Mouse (Mus musculus) hindbrain, embryonic 12.5 days (tissue): ENCODE measurements around the gene Nbdy. TPM values are rescaled to one million over a fixed set of nuclear protein-coding genes. Genes with fewer than 3 reads are reported as not detected.

Experiments
- ATAC-seq: fragments of 200-750 bp; cut with Nextera tagmentation; 2 replicates; pipeline ENCODE4 v1.8.0; 2017; ENCODE audit warnings: moderate TSS enrichment; ENCODE audit not compliant: low FRiP score
- H3K27ac ChIP-seq: fragments of 300-500 bp; sonication (generic); 2 replicates; pipeline ENCODE4 v1.5.1; 2016; ENCODE audit warnings: mild to moderate bottlenecking
- H3K27me3 ChIP-seq: fragments of 300-500 bp; sonication (generic); 2 replicates; pipeline ENCODE4 v1.6.1; 2016; ENCODE audit warnings: mild to moderate bottlenecking
- H3K36me3 ChIP-seq: fragments of 300-500 bp; sonication (generic); 2 replicates; pipeline ENCODE4 v1.6.1; 2016; ENCODE audit warnings: mild to moderate bottlenecking
- H3K4me1 ChIP-seq: fragments of 300-500 bp; sonication (generic); 2 replicates; pipeline ENCODE4 v1.6.1; 2016
- H3K4me2 ChIP-seq: fragments of 300-500 bp; sonication (generic); replicated peaks from 2 replicates; pipeline ENCODE4 v1.6.1; 2016; ENCODE audit warnings: mild to moderate bottlenecking
- H3K4me3 ChIP-seq: fragments of 300-500 bp; sonication (generic); 2 replicates; pipeline ENCODE4 v1.5.1; 2016; ENCODE audit warnings: mild to moderate bottlenecking
- H3K9ac ChIP-seq: fragments of 300-500 bp; sonication (generic); 2 replicates; pipeline ENCODE4 v1.6.1; 2016; ENCODE audit warnings: mild to moderate bottlenecking, moderate library complexity
- H3K9me3 ChIP-seq: fragments of 300-500 bp; sonication (generic); replicated peaks from 2 replicates; pipeline ENCODE4 v1.6.1; 2016; ENCODE audit warnings: mild to moderate bottlenecking
- WGBS: fragments of 180-500 bp; shearing (Covaris S2); methylation state at CpG from one replicate; pipeline ENCODE4 v1.1.7; 2016; 5-methylcytosine and 5-hydroxymethylcytosine counted together
- polyA plus RNA-seq: library from polyadenylated mRNA; unstranded; fragments of >200 nt; fragmentation: Nextera tagmentation; extraction: Ambion mirVana; gene quantifications from 2 replicates; pipeline ENCODE4 v1.2.1, GENCODE M21; 2016

Nbdy gene
- 87.4 and 91.6 TPM in 2 replicates for polyA plus RNA-seq

- 17% methylated on average over 32 of the region's 32 CpGs for WGBS
- no peaks in the 10 kb centered on the region for H3K9me3 ChIP-seq
- peak; percentile 90 for ATAC-seq
- H3K9ac ChIP-seq, result peak within 1 kb of the TSS; percentile 69
- no peaks in the 10 kb centered on the region for H3K27me3 ChIP-seq
- no peaks in the 10 kb centered on the region for H3K36me3 ChIP-seq
- peak within 1 kb of the TSS; percentile 53 for H3K4me2 ChIP-seq
- peak within 1 kb of the TSS; percentile 79 for H3K27ac ChIP-seq
- peak within 1 kb of the TSS; percentile 46 for H3K4me3 ChIP-seq
- H3K4me1 ChIP-seq, result 0 out of 2 replicates have a peak, but pooled peaks cover 5% of the 10 kb centered on the region
Observed at GRCm38 (mm10) chrX:153723110-153723916, at the start of gene Nbdy. Gene Nbdy, plus strand, starts transcription at chrX:153723590.

DNA sequence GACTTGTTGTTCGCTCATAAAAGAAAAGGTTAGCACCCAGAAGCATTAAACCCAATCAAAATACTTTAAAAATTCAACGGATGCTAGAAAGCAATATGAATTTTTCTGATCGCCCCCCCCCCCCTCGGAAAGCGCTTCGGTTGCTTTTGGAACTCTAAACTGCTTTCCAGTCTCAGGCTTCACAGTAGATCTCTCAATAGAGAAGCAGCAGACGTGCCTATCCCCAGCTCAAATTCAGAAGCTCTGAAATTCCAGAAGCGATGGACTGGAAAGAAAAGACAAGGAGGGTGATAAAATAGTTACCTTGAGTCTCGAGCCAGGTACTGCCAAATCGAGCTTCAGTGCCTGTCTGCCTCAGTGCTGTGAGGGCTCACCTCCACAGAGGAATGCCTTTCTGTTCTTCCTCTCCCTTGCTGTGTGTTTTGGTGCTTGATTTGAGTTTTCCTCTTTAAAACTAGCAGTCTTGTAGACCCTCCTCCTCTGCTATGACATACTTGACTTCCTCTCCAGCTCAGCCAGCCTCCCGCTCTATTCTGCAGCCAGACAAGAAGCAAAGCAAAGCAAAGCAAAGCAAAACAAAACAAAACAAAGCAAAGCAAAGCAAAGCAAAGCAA lies 27.5 kb upstream of the Nbdy start, which contains the start of gene Kctd12b:
Gene Kctd12b, minus strand, starts transcription at position 610 of the 614 bp plus-strand sequence.
- Histone ChIP-seq H3K9ac (no peak within 1 kb of the TSS), H3K9me3 (no peaks in the 10 kb centered on the region), H3K4me1 (no peaks in the 10 kb centered on the region), H3K27me3 (no peaks in the 10 kb centered on the region), H3K27ac (no peak within 1 kb of the TSS), H3K4me2 (peak within 1 kb of the TSS; percentile 39), H3K4me3 (peak within 1 kb of the TSS; percentile 25), H3K36me3 (no peaks in the 10 kb centered on the region)
- 35% methylated on average over 11 of the region's 11 CpGs for WGBS
- ATAC-seq, result no peak

GRCm38 (mm10) chrX:153700463-153700862 lies 22.9 kb upstream of the Nbdy start:
- ATAC-seq, result no peak
- H3K36me3 ChIP-seq, result no peaks in the 10 kb centered on the region
- H3K4me2 ChIP-seq, result no peak overlapping the region
- H3K27ac ChIP-seq, result no peak overlapping the region
- no peaks in the 10 kb centered on the region for H3K4me1 ChIP-seq
- WGBS, result 83% methylated on average over 3 of the region's 3 CpGs
- no peak overlapping the region for H3K9ac ChIP-seq
- H3K9me3 ChIP-seq, result no peaks in the 10 kb centered on the region
- no peak overlapping the region for H3K4me3 ChIP-seq
- H3K27me3 ChIP-seq, result no peaks in the 10 kb centered on the region

DNA sequence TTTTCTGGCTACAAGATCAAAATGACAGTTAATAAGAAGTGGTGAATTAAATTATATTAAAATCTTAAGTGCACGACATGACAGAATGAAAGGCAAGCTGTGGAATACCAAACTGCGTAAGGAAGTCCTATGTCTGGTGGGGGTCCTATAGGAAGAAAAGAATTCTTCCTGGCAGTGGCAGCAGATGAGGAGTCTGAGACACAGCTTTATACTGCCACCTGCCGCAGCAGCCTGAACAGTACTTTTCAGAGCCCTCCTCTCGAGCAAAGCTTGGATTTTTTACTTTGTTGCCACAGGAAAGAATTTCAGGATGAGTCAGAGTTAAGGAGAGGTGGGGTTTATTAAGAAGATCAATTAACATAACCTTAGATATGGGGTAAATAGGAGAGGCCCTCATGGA lies 15.7 kb upstream of the Nbdy start:
- Histone ChIP-seq H3K9ac (no peak overlapping the region), H3K27me3 (no peaks in the 10 kb centered on the region), H3K4me1 (no peaks in the 10 kb centered on the region), H3K27ac (no peak overlapping the region), H3K4me3 (no peak overlapping the region), H3K9me3 (no peaks in the 10 kb centered on the region), H3K4me2 (no peak overlapping the region), H3K36me3 (no peaks in the 10 kb centered on the region)
- 47% methylated on average over 4 of the region's 4 CpGs for WGBS
- no peak for ATAC-seq

DNA sequence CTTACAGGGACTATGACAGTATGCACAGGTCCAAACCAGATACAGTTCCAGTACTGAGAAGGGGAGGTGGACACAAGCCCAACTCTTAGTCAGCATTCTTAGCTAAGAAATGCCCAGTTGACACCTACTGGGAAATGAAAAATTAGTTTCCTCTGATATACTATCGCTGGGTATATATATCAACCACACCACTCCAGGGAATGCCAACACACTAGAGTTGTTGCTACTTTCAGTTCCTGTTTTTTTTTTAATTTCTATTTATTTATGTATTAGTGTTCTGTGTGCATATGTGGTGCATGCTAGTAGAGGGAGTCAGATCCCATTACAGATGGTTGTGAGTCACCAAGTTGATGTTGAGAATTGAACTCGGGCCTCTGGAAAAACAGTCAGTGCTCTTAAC lies 6.7 kb upstream of the Nbdy start:
- Histone ChIP-seq H3K9me3 (no peaks in the 10 kb centered on the region), H3K27ac (no peak overlapping the region), H3K9ac (no peak overlapping the region), H3K27me3 (no peaks in the 10 kb centered on the region), H3K4me2 (no peak overlapping the region), H3K36me3 (no peaks in the 10 kb centered on the region), H3K4me3 (no peak overlapping the region), H3K4me1 (no peaks in the 10 kb centered on the region)
- 85% methylated on average over 2 of the region's 2 CpGs for WGBS
- no peak for ATAC-seq

- no peak overlapping the region for H3K9ac ChIP-seq
- no peaks in the 10 kb centered on the region for H3K9me3 ChIP-seq
- no peaks in the 10 kb centered on the region for H3K4me1 ChIP-seq
- no peaks in the 10 kb centered on the region for H3K27me3 ChIP-seq
- 40% methylated on average over 4 of the region's 4 CpGs for WGBS
- H3K36me3 ChIP-seq, result no peaks in the 10 kb centered on the region
- no peak overlapping the region for H3K4me2 ChIP-seq
- no peak overlapping the region for H3K27ac ChIP-seq
- ATAC-seq, result no peak
- no peak overlapping the region for H3K4me3 ChIP-seq
Observed at GRCm38 (mm10) chrX:153719602-153720001, 3.8 kb upstream of the Nbdy start.

DNA sequence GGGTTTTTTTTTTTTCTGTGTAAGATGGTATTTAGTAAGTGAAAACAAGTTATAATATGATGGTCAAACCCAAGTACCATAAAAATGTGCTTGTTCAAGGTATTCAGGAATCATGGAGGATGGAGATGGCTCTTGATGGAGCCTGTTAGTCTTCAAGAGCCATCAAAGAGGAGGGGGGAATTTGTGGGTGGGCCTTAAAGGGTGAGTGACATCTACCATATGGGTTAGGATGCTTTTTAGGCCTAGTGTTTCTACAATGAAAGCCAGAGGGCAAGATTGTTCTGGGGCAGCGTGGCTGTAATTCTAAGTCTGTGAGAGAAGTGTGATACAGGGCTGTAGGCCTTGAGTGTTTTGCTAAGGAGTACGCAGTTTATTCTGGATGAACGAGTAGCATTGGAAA lies 1.0 kb downstream of the Nbdy start:
- Histone ChIP-seq H3K4me2 (peak overlapping the region; percentile 53), H3K36me3 (no peaks in the 10 kb centered on the region), H3K27me3 (no peaks in the 10 kb centered on the region), H3K9ac (peak overlapping the region; percentile 47), H3K4me1 (0 out of 2 replicates have a peak, but pooled peaks cover 5% of the 10 kb centered on the region), H3K9me3 (no peaks in the 10 kb centered on the region), H3K27ac (no peak overlapping the region), H3K4me3 (peak overlapping the region; percentile 46)
- WGBS, result 30% methylated on average over 3 of the region's 3 CpGs
- peak; percentile 32 for ATAC-seq

- no peak overlapping the region for H3K4me3 ChIP-seq
- H3K27ac ChIP-seq, result no peak overlapping the region
- H3K9ac ChIP-seq, result no peak overlapping the region
- no peaks in the 10 kb centered on the region for H3K27me3 ChIP-seq
- no peaks in the 10 kb centered on the region for H3K9me3 ChIP-seq
- H3K4me2 ChIP-seq, result no peak overlapping the region
- ATAC-seq, result no peak
- 87% methylated on average over 4 of the region's 4 CpGs for WGBS
- peaks cover 12% of the 10 kb centered on the region; the same call in 1 of the 2 replicates for H3K36me3 ChIP-seq
- no peaks in the 10 kb centered on the region for H3K4me1 ChIP-seq
Observed at GRCm38 (mm10) chrX:153735697-153736096, 12.3 kb downstream of the Nbdy start.

DNA sequence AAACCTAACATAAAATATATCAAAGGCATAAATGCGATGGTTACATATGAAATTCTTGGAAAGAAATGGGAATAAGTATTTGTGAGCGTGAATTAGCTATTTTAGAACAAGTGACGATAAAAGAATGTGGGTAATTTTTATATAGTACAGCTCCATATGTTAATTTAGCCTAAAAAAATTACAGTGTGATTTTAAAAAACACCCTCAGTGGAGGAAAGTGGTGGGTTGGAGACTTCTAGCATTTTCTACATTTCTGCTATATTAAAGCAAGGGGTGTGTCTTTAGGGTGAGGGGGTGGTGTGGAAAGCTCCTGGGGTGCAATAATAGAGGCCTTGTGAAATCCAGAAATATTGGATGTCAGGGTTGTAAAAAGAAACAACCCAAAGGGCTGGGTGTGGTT lies 19.1 kb downstream of the Nbdy start:
- Histone ChIP-seq H3K4me2 (no peak overlapping the region), H3K4me1 (no peaks in the 10 kb centered on the region), H3K9ac (no peak overlapping the region), H3K9me3 (no peaks in the 10 kb centered on the region), H3K4me3 (no peak overlapping the region), H3K27me3 (no peaks in the 10 kb centered on the region), H3K27ac (no peak overlapping the region), H3K36me3 (no peaks in the 10 kb centered on the region)
- no peak for ATAC-seq
- WGBS, result 86% methylated on average over 3 of the region's 3 CpGs

GRCm38 (mm10) chrX:153749230-153749629 lies 25.8 kb downstream of the Nbdy start:
- H3K27me3 ChIP-seq, result no peaks in the 10 kb centered on the region
- no peak overlapping the region for H3K9ac ChIP-seq
- H3K4me3 ChIP-seq, result no peak overlapping the region
- H3K36me3 ChIP-seq, result no peaks in the 10 kb centered on the region
- WGBS, result 48% methylated on average over 2 of the region's 2 CpGs
- no peak overlapping the region for H3K4me2 ChIP-seq
- H3K9me3 ChIP-seq, result no peaks in the 10 kb centered on the region
- no peak for ATAC-seq
- no peaks in the 10 kb centered on the region for H3K4me1 ChIP-seq
- no peak overlapping the region for H3K27ac ChIP-seq
